Mouse (Mus musculus) cerebellum, adult 8-10 months (tissue): ENCODE data around the gene Ntrk2.
A peak's percentile ranks its signal among the peaks of the same experiment; 100 is the strongest.

Experiments used
- DNase-seq: peaks from one replicate; pipeline ENCODE4 v3.0.0; 2022

Gene Ntrk2

GRCm38 (mm10) chr13:58927656-58928226, 121.4 kb downstream of the Ntrk2 start:
- no peak for DNase-seq

GRCm38 (mm10) chr13:58928668-58929436, 122.5 kb downstream of the Ntrk2 start:
- DNase-seq: no peak

- DNase-seq: no peak
Observed at GRCm38 (mm10) chr13:58930161-58930560, 123.8 kb downstream of the Ntrk2 start.

DNA sequence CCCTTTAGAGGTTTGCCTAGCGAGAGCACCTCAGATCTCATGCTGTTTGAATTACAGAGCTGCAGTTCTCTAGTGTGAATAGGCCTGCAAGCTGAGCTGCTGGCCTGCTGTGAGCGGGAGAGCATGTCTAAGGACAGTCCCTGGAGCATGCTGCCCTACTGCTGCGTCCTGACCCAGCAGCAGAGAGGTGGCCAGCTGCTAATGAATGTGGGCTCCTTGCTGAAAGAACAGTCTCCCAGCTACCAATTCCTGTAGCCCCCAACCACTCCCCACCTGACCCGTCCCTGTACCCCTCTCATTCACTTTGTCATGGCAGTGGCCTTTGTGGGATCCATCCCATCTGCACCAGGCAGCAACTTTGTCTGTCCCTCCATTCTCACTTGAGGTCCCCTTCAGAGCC, 126.8 kb downstream of the Ntrk2 start:
- no peak for DNase-seq

GRCm38 (mm10) chr13:58934576-58935110, 128.3 kb downstream of the Ntrk2 start:
- peak; percentile 48 for DNase-seq

- DNase-seq: no peak
Observed at GRCm38 (mm10) chr13:58935956-58936495, 129.7 kb downstream of the Ntrk2 start.

DNA sequence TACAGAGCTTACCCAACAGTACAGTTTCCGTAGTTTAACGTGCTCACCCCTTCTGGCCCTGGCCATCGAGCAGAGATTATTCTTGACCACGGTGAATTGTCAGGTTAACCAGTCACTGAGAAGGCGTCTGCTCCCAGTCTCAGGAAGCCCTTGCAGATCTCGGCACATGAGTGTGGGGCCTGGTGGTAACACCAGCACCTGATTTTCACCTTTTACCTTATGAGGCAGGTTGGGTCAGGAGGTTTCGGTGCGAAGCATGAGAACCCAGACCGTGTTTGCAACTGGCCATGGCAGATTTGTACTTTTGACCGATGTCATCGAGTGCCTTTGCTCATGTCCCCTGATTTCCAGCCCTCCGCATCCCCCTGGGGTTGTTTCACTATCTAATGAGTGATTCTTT, 131.5 kb downstream of the Ntrk2 start:
- no peak for DNase-seq

DNA sequence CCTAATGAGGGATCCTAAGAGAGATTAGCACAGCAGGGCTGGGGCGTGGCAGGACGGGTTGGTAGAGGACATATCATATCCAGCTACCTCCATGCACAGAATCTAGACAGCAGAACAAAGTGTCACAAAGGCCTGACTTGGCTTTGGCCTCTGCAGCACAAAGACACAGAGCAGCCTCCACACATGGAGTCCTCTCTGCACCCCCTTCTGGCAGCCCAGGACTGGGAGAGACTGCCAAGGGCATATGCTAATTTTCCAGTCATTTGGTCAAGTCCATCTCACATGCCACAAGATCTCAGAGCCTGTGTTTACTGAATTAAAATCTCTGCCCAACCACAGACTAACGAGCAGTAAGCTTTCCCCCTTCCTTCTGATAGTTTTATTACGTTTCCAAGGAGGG, 132.1 kb downstream of the Ntrk2 start:
- peak; percentile 85 for DNase-seq

DNA sequence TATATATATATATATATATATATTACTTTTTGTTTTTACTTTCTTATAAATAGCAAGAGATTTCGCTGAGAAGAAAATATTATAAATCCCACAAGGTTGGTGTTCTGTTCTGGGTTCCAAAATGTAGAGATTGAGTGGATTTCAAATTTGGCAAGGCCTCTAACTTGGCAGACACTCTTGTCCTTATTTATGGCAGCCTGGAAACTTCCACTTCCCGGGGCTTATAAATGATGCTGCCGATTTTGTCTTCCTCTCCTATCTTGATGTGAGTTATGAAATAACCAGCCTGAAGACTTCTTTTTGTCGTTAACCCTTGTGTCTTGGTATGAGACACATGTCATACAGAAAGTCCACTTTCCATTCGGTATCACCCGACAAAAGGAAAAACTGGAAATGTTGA, 133.8 kb downstream of the Ntrk2 start:
- DNase-seq: peak; percentile 46

- no peak for DNase-seq
Observed at GRCm38 (mm10) chr13:58940798-58941197, 134.4 kb downstream of the Ntrk2 start.

- peak; percentile 52 for DNase-seq
Observed at GRCm38 (mm10) chr13:58945781-58946180, 139.4 kb downstream of the Ntrk2 start.

GRCm38 (mm10) chr13:58946589-58946988, 140.2 kb downstream of the Ntrk2 start:
- no peak for DNase-seq

GRCm38 (mm10) chr13:58947056-58947455, 140.7 kb downstream of the Ntrk2 start:
- DNase-seq: no peak

DNA sequence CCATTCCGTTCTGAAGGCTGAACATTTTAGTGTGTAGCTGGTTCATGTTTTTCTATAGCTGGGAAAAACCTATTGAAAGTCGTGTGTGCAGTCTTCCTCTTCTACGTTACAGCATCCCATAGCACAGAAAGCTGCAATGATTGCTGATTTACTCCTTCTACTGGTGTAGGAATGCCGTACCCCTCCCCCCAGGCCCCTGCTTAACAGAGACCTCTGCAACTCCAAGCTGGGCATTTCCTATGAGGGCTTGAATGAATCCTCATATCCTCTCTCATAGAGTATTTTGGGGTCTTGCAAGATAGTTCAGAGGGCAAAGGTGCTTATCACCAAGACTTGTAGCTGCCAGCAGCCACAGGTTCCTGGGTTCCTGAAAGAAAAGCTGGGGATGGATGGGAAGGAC, 148.0 kb downstream of the Ntrk2 start:
- no peak for DNase-seq

DNA sequence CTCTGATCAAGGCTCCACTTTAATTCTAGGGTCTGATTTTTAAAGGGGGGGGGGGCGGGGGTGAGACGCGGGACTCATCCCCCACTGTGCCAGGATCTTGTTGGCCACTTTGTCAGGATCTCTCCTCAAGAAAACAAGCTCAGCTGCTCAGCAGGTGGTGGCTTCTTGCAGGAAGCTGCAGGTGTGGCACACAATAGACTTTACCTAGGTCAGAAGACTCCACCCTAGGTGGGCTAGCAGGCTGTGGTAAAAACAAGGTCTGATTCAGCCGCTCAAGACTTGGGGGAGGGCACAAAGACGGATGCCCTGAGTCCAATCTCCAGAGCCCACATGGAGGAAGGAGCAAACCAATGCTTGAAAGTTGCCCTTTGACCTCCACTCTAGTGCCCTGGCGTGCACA, 148.4 kb downstream of the Ntrk2 start:
- no peak for DNase-seq

GRCm38 (mm10) chr13:58955237-58955777, 148.9 kb downstream of the Ntrk2 start:
- no peak for DNase-seq

DNA sequence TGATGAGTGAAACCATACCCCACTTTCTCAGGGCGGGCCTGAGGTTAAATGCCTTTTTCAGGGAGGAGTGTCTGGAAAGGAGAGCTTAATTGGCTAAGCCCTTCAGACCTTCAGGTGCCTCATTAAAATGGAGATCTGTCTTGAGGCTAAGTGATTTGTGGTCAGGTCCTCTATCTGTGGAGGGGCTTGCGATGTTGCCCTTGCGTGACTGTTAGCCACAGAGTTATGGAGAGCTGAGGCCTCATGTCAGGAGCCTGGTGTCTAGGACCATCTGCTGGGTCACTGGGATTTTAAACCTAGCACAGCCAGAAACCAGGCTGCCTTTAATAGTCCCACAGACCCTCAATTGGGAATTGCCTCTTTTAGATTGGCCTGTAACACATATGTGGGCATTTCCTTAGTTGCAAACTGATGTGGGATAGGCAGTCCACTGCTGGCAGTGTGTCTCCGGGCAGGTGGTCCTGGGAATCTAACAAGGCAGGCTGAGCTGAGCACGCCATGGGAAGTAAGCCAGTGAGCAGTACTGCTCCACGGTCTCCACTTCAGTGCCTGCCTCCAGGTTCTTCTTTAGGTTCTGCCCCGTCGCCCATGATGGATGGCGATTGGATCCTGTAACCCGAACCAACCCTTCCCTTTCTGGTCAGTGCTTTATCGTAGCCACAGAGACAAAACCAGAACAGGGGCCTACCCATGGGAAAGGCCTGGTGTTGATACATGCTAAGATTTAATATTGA, 152.0 kb downstream of the Ntrk2 start:
- DNase-seq: no peak

DNA sequence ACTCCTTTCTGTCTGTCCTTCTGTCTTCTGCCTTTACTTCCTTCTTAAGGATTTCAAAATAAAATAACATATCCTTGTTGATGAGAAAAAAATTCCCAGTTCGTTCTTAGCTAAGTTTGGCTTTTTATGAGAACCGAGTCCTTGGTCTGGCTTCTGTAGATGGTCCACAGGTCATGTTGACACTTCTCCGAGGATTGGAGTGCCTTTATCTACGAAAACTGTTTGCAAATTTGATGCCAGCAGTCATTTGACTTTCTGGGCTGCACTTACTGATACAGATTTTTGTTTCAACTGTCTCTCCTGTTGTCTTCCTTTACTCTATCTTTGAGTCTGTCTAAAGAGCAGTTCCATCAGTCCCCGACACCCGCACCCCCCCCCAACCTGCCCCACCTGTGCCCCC, 154.0 kb downstream of the Ntrk2 start:
- no peak for DNase-seq

DNA sequence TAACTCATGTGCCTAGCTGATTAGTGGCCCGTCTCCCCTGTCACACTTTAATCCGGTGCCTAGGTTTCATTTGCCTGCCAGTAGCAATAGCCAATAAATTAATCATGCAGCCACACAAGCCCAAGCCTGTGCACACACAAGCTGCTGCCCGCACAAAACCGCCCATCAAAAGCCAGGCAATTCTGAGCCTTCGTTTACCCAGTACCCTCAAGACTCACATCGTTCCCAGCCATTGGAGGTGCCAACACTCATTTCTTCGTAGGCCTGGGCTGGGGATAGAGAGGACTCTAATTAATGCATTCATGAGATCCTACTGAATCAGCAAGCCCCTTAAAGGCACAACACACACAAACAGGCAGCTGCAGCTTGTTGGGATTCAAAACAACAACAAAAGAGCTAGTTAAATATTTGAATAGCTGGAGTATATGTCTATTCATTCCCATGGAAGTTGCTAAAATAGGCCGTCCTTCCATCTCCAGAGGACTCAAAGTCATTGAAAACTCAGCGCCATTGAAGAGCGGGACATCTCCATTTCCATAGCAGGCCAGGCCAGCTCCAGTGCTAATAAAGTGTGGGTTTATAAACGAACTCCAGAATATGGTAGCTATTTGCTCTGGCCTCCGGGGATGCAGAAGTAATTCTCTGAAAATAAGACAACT, 158.5 kb downstream of the Ntrk2 start:
- DNase-seq: no peak

DNA sequence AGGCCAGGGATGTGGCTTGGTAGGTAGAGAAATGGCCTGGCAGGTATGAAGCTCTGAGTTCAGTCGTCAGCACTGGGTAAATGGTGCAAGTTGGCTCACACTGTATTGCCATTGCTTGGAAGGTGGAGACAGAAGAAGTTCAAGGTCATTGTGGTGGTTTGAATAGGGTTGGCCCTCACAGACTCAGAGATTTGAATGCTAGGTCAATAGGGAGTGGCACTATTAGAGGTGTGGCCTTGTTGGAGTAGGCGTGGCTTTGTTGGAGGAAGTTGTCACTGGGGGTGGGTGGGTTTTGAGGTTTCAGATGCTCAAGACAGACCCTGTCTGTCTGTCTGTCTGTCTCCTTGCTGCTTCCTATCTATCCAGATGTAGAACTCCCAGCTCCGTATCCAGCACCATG, 159.5 kb downstream of the Ntrk2 start:
- DNase-seq: no peak

GRCm38 (mm10) chr13:58966466-58966865, 160.1 kb downstream of the Ntrk2 start:
- no peak for DNase-seq

DNA sequence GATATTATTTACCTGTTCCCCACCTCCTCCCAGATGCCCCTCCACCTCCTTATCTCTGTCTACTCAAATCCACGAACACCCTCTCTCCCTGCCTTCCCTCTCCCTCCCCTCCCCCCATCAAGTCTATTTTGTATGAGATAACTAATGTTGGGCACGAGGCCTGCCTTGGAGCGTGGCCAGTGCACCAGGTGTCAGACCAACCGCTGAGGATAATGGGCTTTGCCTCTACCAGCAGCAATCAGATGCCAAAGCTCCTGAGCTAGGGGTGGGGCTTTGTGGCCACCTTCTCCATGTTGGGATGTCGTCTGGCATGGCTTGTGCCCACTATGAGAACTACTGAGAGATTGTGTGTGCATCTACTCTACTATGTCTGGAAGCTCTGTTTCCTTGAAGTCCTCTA, 161.8 kb downstream of the Ntrk2 start:
- peak; percentile 77 for DNase-seq

DNA sequence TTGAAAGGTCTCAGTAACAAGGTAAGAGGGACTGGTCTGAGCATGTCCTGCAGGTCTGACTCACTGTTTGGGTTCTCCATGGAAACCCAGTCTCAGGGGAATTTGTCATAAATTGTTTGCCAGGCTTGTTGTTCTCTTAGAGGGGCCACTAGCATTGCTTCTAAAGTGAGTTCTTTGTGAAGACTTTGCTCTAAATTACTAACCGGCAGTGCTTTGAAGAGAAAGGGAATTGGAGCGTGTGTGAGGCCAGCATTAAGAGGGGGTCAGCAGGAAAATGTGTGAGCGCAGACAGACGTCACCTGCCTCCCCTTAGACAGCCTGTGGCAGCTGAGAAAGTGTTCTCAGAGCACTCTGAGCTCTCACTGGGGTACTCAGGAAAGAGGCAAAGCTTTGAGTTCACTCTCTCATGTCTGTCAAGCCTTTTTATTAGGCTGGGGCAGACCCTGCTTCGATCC, 165.1 kb downstream of the Ntrk2 start:
- DNase-seq: no peak
